Mouse (Mus musculus) gastrocnemius, adult 2 months (tissue): ENCODE data around the gene Gm49630. TPM values are rescaled to one million over a fixed set of nuclear protein-coding genes. Genes with fewer than 3 reads are reported as not detected.
"Not testable (repeated sequence)": the region's sequence is repeated elsewhere in the genome, so short reads cannot be mapped to it uniquely, and the experiment has no call there.

Experiments used
- DNase-seq: peaks from one replicate; pipeline ENCODE4 v3.0.0; 2022
- H3K27ac ChIP-seq: fragments of 200-600 bp; 2 replicates; pipeline ENCODE4 v1.8.1; 2022; ENCODE audit warnings: mild to moderate bottlenecking
- H3K4me3 ChIP-seq: fragments of 200-600 bp; 2 replicates; pipeline ENCODE4 v1.8.1; 2022; ENCODE audit warnings: mild to moderate bottlenecking, moderate library complexity
- CTCF ChIP-seq: fragments of 200-600 bp; IDR thresholded peaks from 2 replicates; pipeline ENCODE4 v1.8.1; 2022; ENCODE audit warnings: antibody characterized with exemption, mild to moderate bottlenecking, moderate library complexity
- intact Hi-C: fragments of 180-260 bp; cut with DNase I; formaldehyde crosslinking; loops from one replicate; pipeline ENCODE4 v1.15.1; 2025
- long read RNA-seq, 2 experiments: library from polyadenylated mRNA; stranded (forward); transcript quantifications; one replicate each; pipeline ENCODE4 v2.0.0; 2021
- total RNA-seq, 2 experiments: library from RNA; stranded (reverse); gene quantifications; 2 replicates each; pipeline ENCODE4 v1.2.3; 2021

Gm49630 gene
- not detected for total RNA-seq
- long read RNA-seq, experiment 1 = 0 reads
- long read RNA-seq, experiment 2 = 0 reads

DNA sequence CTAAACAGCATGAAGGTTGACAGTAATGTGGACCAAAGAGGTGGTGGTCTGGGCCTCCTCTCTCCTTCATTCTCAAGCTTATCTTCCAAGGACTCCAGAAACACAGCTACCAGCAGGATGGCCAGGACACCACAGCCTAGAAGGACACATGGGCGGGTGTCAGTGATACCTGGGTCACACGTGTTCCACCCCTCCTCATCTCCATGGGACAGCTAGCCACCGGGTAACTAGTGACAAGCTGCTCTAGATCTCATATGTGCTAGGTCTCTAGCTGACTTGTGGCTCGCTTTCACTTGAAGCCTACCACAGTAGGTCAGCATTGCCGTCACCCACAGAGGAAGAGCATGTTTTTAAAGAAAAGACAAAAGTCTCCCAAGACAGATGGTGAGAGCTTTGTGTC lies at the start of gene Gm49630:
TSS of gene Gm49630 (minus strand) at position 101 of the 400 bp plus-strand sequence.
- H3K4me3 ChIP-seq, DNase-seq, H3K27ac ChIP-seq, intact Hi-C loops: not testable (repeated sequence)

GRCm38 (mm10) chr17:7420191-7420973 lies 48.6 kb upstream of the Gm49630 start:
- intact Hi-C loops, H3K4me3 ChIP-seq, DNase-seq, H3K27ac ChIP-seq: not testable (repeated sequence)
- TF ChIP-seq CTCF = peak; percentile 60

DNA sequence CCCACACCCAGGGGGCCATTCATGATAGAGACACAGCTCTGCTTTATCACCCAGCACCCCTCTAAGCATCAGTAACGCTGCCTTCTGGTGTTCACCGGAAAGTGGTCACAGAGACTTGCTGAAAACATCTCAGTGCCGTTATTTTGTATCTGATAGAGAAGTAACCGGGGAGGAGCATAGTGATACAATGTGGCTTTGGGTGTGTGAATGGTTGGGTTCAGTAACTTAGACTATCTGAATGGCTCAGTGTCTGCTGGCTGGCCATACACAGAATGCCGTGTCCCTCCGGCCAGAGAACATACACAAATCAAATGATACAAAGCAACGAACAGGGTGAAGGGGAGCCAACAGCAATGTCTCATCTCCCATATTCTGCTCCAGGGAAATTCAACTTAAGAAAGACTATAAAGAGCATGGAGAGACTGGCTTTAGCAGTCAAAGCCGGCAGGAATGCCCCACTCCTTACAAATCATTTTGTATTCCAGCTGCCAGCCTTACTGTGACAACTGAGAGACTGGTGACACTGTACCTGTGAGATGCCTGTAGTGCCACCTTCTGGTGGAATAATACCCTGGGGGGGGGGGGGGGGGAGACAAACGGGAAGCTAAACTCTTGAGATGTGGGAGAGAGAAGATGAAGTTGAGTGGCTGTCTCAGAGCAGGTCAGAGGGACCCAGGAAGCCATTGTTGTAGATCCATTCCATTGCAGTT lies 43.0 kb upstream of the Gm49630 start:
- H3K27ac ChIP-seq, H3K4me3 ChIP-seq, intact Hi-C loops, DNase-seq: not testable (repeated sequence)

- DNase-seq, H3K4me3 ChIP-seq, intact Hi-C loops, H3K27ac ChIP-seq: not testable (repeated sequence)
Observed at GRCm38 (mm10) chr17:7413336-7413735, 41.6 kb upstream of the Gm49630 start.

GRCm38 (mm10) chr17:7399770-7400169 lies 28.0 kb upstream of the Gm49630 start:
- DNase-seq, H3K27ac ChIP-seq, intact Hi-C loops, H3K4me3 ChIP-seq: not testable (repeated sequence)

DNA sequence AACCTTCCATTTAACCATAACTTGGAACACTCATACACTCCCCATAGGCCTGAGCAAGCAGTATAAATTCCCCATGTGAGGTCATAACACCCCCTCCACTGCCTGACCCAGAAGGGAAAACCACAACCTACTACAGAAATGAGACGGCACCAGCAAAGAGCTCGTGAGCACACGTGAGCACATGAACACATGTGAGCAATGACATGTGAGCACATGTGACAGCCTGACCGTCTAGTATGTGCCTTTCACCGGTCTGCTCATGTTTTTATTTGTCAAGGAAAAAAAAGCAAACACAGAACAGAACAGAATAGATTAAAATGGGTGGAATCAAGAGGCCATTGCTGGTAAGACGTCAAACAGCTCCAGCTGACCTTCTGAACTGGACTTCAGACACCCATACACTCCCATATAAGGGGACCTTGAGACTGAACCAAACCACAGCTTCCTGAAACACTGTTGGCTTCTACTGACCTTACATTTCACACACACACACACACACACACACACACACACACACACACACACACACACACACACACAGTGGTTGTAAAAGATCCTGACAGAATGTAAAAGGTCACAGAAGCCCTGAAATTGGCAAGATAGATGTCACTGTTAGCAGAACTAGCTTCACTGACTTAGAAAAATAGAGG lies 26.5 kb upstream of the Gm49630 start:
- H3K27ac ChIP-seq, DNase-seq, intact Hi-C loops, H3K4me3 ChIP-seq: not testable (repeated sequence)

DNA sequence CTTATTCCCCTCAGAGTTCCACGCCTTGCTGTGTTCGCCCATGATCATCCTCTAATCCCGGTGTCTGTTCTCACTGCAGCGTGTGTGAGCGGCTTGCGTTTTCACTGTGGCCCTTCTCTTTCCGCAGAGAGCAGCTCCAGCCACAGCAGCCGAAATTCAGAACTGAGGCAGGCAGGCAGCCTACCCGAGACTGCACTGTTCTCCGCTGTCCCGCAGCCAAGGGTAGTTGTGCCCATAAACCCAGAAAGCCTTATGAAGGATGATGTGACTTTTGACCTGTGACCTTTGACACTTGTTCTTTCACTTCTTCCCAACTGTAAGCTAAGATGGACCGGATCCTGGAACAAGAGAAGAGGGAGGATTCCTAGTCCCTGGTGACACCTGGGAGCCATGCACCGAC lies 25.3 kb upstream of the Gm49630 start:
- DNase-seq, intact Hi-C loops, H3K4me3 ChIP-seq, H3K27ac ChIP-seq: not testable (repeated sequence)

DNA sequence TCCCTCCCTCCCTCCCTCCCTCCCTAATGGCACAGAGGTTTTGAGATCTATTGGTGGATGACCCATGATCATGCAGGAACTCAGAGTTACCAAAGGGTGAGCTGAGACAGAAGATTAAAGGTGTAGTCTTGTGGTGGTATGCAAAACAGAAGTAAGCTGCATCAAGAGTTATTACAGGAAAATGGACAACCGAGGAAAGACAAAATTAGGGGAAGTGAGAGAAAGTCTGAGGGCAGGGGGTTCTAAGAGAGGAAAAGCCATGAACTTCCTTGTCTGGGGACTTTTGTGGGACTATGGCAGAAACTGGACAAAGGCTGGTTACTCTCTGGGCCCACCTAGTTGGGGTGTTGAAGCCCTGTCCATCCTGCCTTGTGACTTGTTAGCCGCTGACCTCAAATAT lies 24.5 kb upstream of the Gm49630 start:
- DNase-seq, H3K27ac ChIP-seq, intact Hi-C loops, H3K4me3 ChIP-seq: not testable (repeated sequence)

- H3K27ac ChIP-seq, H3K4me3 ChIP-seq, DNase-seq, intact Hi-C loops: not testable (repeated sequence)
Observed at GRCm38 (mm10) chr17:7395671-7396070, 23.9 kb upstream of the Gm49630 start.

DNA sequence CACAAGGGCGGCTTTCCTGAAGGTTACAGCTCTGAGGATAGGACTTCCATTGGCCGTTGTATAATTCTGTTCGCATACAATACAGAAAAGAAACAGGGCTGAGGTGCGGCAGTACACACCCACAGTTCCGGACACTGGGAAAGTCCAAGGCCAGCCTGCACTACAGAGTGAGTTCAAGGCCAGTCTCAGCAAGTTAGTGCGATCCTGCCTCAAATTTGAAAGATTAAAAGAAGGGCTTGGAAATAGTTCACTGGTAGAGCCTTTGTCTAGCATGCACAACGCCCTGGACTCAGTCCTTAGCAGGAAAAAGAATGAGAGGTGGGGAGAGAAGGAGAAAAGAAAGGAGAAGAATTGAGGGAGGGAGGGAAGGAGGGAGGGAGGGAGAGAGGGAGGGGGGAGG lies 23.3 kb upstream of the Gm49630 start:
- intact Hi-C loops, H3K27ac ChIP-seq, H3K4me3 ChIP-seq, DNase-seq: not testable (repeated sequence)

DNA sequence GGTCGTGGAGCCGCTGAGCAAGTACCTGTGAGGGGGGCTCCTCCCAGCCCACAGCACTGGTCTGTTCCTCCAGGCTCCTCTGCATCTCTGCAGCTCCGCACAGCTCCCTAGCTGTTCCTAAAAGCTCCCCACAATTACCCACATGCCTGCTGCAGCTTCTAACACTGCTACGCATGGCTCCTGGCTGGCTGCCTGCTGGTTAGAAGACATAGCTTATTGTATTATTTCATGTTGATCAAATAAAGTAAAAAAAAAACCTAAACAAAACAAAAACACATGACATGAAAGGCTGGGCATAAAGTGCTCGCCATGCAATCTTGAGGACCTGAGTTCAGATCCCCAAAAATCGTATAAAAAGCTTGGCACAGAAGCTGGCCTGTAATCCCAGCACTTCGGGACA lies 18.1 kb upstream of the Gm49630 start:
- H3K27ac ChIP-seq, H3K4me3 ChIP-seq, intact Hi-C loops, DNase-seq: not testable (repeated sequence)

- DNase-seq, H3K4me3 ChIP-seq, intact Hi-C loops, H3K27ac ChIP-seq: not testable (repeated sequence)
Observed at GRCm38 (mm10) chr17:7388958-7389356, 17.2 kb upstream of the Gm49630 start.

DNA sequence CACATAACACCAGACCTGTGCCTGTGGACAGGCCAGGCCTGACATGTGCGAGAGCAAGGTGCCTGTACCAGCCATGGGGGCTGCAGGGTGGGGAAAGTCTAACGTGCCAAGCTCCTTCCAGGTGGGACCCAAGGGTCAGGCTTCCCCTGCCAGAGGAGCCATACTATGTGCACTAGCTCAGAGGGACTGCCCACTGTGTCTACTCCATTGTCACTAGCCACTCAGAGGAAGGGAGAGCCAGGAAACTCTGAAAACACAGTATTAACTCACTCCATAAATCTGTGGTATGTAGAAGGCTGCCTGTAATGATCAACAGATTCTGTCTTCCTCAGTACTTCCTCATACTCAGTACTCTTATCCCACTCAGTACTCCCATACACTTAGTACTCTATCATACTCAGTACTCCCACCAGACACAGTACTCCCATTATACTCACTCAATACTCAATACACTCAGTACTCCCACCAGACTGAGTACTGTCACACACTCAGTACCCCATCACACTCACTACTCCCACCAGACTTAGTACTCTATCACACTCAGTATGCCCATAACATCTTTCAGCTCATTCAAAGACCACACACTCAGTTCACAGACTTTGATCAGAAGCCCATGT lies 16.7 kb upstream of the Gm49630 start:
- intact Hi-C loops, H3K27ac ChIP-seq, H3K4me3 ChIP-seq, DNase-seq: not testable (repeated sequence)

DNA sequence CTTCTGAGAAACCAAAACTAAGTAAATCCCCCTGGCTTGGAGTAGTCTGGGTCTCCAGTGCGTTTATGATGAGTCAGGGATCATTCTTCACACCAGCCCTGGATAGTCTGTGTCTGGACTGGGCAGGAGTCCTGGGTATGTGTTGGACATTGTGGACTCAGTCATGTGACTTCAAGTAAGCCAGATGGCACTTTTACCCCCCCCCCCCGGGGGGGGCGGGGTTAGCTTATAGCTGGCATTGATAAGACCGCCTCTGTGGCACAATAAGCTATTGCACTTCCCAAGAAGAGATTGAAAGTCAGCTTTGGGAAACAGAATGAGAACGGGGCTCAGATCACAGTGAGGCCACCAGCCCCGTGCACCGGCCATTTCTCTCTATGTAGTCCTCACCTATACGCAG lies 14.2 kb upstream of the Gm49630 start:
- intact Hi-C loops, H3K27ac ChIP-seq, H3K4me3 ChIP-seq, DNase-seq: not testable (repeated sequence)

DNA sequence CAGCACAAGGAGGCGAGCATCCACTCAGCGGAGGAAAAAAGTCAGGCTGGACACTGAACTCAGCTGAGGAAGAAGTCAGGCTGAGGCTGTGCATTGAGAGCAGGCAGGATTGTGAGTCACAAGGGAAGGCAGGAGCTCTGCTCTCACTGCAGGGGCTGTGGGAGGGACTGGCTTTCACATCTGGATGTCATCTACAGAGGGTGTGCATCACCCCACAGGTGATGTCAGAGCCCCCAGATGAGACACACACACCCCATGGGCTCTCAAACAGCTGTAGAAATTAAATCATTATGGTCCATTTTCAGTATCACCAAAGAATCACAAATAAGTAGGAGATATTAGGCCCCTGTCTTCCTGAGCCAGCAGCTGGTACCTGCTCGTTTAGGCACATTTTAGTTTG lies 13.6 kb upstream of the Gm49630 start, which contains the start of gene Unc93a2:
TSS of gene Unc93a2 (minus strand) at position 101 of the 400 bp plus-strand sequence.
- H3K27ac ChIP-seq, DNase-seq, intact Hi-C loops, H3K4me3 ChIP-seq: not testable (repeated sequence)

DNA sequence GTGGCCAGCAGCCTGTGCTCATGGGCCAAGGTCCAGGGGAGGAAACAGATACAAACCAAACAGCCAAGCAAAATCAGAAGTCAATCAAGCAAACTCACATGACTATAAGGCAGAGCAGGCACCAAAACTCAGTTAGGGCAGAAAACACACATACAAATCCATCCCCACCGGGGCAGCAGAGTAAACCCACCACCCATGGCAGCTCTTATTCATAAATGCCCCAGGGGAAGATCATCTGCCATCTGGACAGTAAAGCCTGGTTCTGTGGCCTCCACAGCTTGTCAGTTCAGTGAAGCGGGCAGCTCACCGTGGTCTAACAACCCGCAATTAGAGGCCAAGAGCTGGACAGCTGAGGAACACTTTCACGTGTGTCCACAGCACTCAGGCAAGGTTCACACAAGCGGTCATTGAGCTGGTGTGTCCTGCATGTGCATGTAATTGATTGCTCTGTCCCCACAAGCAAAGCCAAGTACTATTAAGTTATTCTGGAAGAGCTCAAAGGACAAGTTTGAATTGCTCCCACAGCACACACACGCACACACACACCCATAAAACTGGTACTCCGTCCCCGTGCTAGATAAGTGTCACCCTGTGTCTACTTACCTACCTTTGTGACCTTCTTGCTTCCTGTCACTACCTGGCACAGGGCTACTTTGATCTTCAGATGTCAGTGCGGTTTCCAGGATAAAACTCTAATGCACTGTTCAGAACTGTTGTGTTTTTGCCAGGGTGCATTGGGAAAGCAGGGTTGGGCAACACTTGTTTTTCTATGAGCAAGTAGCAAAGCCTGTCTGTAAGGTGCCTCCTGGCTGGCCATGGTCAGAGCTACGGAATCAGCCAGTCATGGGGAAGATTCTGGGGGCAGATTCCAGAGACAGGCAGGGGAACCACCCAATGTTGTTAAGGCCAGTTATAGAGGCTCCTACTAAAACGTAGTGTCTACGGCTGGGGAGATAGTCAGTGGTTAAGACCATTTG lies 11.7 kb upstream of the Gm49630 start:
- DNase-seq, H3K4me3 ChIP-seq, H3K27ac ChIP-seq, intact Hi-C loops: not testable (repeated sequence)

DNA sequence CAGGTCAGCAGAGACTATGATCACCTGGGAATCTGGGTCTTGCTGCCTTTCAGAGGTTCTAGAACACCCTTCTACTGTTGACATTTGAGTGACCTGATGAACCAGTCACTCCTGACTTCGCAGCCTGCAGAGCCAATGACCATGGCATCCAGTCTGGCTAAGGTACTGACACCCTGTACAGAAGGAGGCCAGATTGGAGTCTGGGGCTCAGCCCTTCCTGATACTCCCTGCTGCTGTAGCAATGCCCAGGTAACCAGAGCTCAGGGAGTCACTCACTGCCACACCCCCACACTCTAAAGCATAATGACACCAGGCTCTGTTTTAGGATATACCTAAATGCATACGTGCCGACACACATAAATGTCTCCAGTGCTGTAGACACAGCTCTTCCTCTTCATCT lies 10.9 kb upstream of the Gm49630 start:
- DNase-seq, intact Hi-C loops, H3K27ac ChIP-seq, H3K4me3 ChIP-seq: not testable (repeated sequence)
